Mouse (Mus musculus) neural tube, embryonic 11.5 days (tissue): ENCODE results near the gene Rps7. TPM values are rescaled to one million over a fixed set of nuclear protein-coding genes. Genes with fewer than 3 reads are reported as not detected.

Experiments used
- ATAC-seq: fragments of 200-750 bp; cut with Nextera tagmentation; 2 replicates; pipeline ENCODE4 v1.8.0; 2017; ENCODE audit warnings: moderate number of reproducible peaks, mild to moderate bottlenecking, moderate TSS enrichment, moderate library complexity; ENCODE audit not compliant: insufficient read depth, low FRiP score, low TSS enrichment
- DNase-seq: peaks from one replicate; pipeline ENCODE4 v3.0.0-alpha.2; 2015; ENCODE audit warnings: low spot score
- H3K27ac ChIP-seq: fragments of 300-500 bp; sonication (generic); 2 replicates; pipeline ENCODE4 v1.5.1; 2014; ENCODE audit warnings: low read depth, mild to moderate bottlenecking, low read length
- H3K27me3 ChIP-seq: fragments of 300-500 bp; sonication (generic); 2 replicates; pipeline ENCODE4 v1.6.1; 2014; ENCODE audit warnings: mild to moderate bottlenecking, low read length, mixed read lengths; ENCODE audit not compliant: control insufficient read depth, insufficient read depth
- H3K36me3 ChIP-seq: fragments of 300-500 bp; sonication (generic); 2 replicates; pipeline ENCODE4 v1.6.1; 2014; ENCODE audit warnings: mild to moderate bottlenecking, low read length, moderate library complexity, mixed read lengths; ENCODE audit not compliant: control insufficient read depth, insufficient read depth
- H3K4me1 ChIP-seq: fragments of 300-500 bp; sonication (generic); 2 replicates; pipeline ENCODE4 v1.6.1; 2014; ENCODE audit warnings: low read length, mixed read lengths; ENCODE audit not compliant: control insufficient read depth, insufficient read depth
- H3K4me2 ChIP-seq: fragments of 300-500 bp; sonication (generic); 2 replicates; pipeline ENCODE4 v1.6.1; 2014; ENCODE audit warnings: low read depth, mild to moderate bottlenecking, moderate library complexity
- H3K4me3 ChIP-seq: fragments of 300-500 bp; sonication (generic); 2 replicates; pipeline ENCODE4 v1.5.1; 2014; ENCODE audit warnings: low read depth, low read length
- H3K9ac ChIP-seq: fragments of 300-500 bp; sonication (generic); 2 replicates; pipeline ENCODE4 v1.6.1; 2014; ENCODE audit warnings: mild to moderate bottlenecking, low read length
- H3K9me3 ChIP-seq: fragments of 300-500 bp; sonication (generic); 2 replicates; pipeline ENCODE4 v1.6.1; 2016; ENCODE audit warnings: low read length; ENCODE audit not compliant: control insufficient read depth
- WGBS: fragments of 180-500 bp; shearing (Covaris S2); extraction: QIAGEN DNeasy Blood & Tissue Kit; methylation state at CpG from one replicate; pipeline ENCODE4 v1.1.7; 2014; 5-methylcytosine and 5-hydroxymethylcytosine counted together
- polyA plus RNA-seq: library from polyadenylated mRNA; unstranded; fragments of >200 nt; fragmentation: Nextera tagmentation; extraction: Ambion mirVana; gene quantifications from 2 replicates; pipeline ENCODE4 v1.2.1, GENCODE M21; 2014

Rps7 gene
- polyA plus RNA-seq, 1 experiment from 2014 or later, result 639 TPM

DNA sequence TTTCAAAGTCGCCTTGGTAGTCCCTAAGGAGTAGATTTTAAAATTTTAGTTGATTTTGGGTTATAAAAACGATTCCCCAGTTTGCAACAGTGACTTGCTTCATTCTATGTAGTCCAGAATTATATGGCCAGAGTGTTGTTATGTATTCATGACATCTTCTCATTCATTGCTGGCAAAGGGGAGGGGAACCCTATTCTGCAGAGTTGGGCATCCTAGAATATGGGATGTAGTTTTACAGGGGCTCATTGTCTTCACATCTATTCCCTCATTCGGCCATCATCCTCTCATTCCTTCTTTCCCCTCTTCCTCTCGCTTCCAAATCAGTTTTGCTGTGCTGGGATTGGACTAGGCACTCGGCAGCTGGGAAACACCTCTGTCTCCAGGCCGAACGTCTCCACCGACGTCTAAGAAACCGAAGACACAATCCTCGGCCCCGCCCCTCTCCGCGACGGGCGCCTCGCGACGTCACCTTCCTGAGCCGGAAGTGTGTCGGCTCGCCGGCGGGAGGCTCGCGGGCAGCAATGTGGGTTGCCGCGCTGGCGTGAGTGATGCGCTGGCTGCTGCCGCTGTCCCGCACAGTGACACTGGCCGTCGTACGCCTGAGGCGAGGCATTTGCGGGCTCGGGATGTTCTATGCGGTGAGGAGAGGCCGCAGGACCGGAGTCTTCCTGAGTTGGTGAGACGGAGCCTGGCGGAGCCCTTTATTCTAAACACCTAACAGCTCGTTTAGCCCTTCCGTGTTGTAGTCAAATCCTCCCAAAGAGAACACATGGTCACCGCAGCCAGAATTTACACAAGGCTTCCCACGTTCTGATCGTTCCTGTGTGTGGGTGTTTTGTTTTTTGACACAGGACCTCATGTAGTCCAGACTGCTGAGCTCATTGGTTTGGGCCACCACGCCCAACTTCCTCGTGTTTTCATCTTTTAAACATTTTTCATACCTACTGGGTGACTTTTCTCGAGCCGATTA lies 13.7 kb upstream of the Rps7 start, which contains the start of gene Rnaseh1:
Gene Rnaseh1, plus strand, starts transcription at position 462 of the 970 bp plus-strand sequence.
- peak within 1 kb of the TSS; percentile 77 for H3K4me3 ChIP-seq
- peak; percentile 96 for ATAC-seq
- WGBS, result 2% methylated on average over 52 of the region's 52 CpGs

GRCm38 (mm10) chr12:28638778-28639177 lies 3.0 kb upstream of the Rps7 start:
- ATAC-seq (no peak), DNase-seq (no peak)
- Histone ChIP-seq H3K36me3 (peaks cover 2% of the 10 kb centered on the region), H3K9me3 (no peaks in the 10 kb centered on the region), H3K4me3 (no peak overlapping the region), H3K4me2 (no peak overlapping the region), H3K27ac (no peak overlapping the region), H3K27me3 (no peaks in the 10 kb centered on the region), H3K4me1 (peaks cover 6% of the 10 kb centered on the region; the same call in 1 of the 2 replicates), H3K9ac (no peak overlapping the region)
- WGBS, result 69% methylated on average over 2 of the region's 2 CpGs

More for the DNA sequence above, 13.7 kb upstream of the Rps7 start, which contains the start of gene Rnaseh1:
- Histone ChIP-seq H3K27ac (0 out of 2 replicates have a peak within 1 kb of the TSS, but pooled peaks have one; percentile 4), H3K27me3 (no peaks in the 10 kb centered on the region), H3K4me2 (peak within 1 kb of the TSS; percentile 44), H3K9me3 (no peaks in the 10 kb centered on the region), H3K4me1 (0 out of 2 replicates have a peak, but pooled peaks cover 7% of the 10 kb centered on the region), H3K9ac (peak within 1 kb of the TSS; percentile 71), H3K36me3 (no peaks in the 10 kb centered on the region)
- DNase-seq, result peak; percentile 94

DNA sequence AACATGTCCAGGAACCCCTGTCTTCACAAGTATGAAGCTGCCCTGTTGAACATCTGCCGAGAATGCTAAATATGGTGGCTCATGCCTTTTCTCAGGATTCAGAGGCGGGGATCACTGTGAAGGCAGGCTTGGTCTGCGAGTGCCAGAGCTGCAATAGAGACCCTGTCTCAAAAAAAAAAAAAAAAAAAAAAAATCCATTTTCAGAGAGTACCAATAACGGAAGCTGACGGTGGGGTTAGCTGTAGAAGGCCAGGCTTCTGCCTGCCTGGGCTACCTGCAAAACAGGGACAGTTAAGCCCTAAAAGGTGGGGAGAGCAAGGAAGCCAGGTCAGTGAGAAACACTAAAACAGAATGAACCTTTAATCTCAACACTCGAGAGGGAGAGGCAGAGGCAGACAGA lies 790 bp upstream of the Rps7 start:
- H3K4me3 ChIP-seq, result peak overlapping the region; percentile 82
- H3K9ac ChIP-seq, result no peak overlapping the region
- DNase-seq, result no peak
- H3K27me3 ChIP-seq, result no peaks in the 10 kb centered on the region
- peaks cover 13% of the 10 kb centered on the region for H3K36me3 ChIP-seq
- WGBS, result 85% methylated on average over 6 of the region's 6 CpGs
- no peaks in the 10 kb centered on the region for H3K9me3 ChIP-seq
- H3K4me2 ChIP-seq, result peak overlapping the region; percentile 43; the same call in 1 of the 2 replicates
- no peak for ATAC-seq
- no peak overlapping the region for H3K27ac ChIP-seq
- H3K4me1 ChIP-seq, result peaks cover 6% of the 10 kb centered on the region; the same call in 1 of the 2 replicates

DNA sequence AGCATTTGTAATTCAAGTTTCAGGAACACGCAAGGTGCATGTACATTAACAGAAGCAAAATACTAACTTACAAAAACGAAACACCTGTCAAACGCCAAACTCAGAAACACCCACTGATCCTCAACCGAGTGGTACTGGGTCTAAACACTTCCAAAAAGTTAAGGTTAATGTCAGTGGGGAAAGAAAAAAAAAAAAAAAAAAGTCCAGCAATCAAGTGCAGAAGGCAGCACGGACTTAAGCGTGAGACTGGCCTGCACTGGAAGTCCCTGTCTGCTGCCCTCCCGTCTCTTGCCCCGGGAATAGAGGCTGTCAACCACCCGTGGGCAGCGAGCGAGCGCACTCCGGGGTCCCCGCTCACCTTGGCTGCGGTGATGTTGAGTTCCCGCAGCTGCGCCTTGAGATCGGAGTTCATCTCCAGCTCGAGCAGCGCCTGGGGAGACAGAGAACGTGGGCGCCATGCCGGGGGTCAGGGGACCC lies 657 bp downstream of the Rps7 start:
- Histone ChIP-seq H3K4me1 (peaks cover 6% of the 10 kb centered on the region; the same call in 1 of the 2 replicates), H3K9ac (peak overlapping the region; percentile 94), H3K27me3 (no peaks in the 10 kb centered on the region), H3K4me2 (peak overlapping the region; percentile 72), H3K4me3 (peak overlapping the region; percentile 82), H3K9me3 (no peaks in the 10 kb centered on the region), H3K27ac (peak overlapping the region; percentile 83), H3K36me3 (peaks cover 24% of the 10 kb centered on the region)
- DNase-seq, result no peak
- ATAC-seq, result peak; percentile 42
- WGBS, result 2% methylated on average over 23 of the region's 23 CpGs

GRCm38 (mm10) chr12:28628436-28628835 lies 7.3 kb downstream of the Rps7 start:
- ATAC-seq (no peak), DNase-seq (no peak)
- Histone ChIP-seq H3K27me3 (no peaks in the 10 kb centered on the region), H3K36me3 (peaks cover 26% of the 10 kb centered on the region), H3K9me3 (no peaks in the 10 kb centered on the region), H3K4me2 (no peak overlapping the region), H3K4me3 (no peak overlapping the region), H3K27ac (no peak overlapping the region), H3K9ac (no peak overlapping the region), H3K4me1 (no peaks in the 10 kb centered on the region)
- WGBS, result 89% methylated on average over 2 of the region's 2 CpGs

DNA sequence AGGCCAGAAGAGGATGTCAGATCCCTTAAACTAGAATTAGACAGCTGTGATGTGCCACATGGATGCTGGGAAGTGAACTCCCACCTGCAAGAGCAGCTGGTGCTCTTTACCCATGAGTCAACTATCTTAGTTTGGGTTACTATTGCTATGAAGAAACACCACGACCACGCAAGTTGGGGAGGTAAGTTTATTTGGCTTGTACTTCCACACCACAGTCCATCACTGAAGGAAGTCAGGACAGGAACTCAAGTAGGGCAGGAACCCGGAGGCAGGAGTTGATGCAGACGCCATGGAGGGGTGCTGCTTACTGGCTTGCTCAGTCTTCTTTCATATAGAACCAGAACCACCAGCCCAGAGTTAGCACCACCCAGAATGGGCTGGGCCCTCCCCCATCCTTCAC lies 8.7 kb downstream of the Rps7 start:
- no peak overlapping the region for H3K27ac ChIP-seq
- H3K4me3 ChIP-seq, result no peak overlapping the region
- no peaks in the 10 kb centered on the region for H3K27me3 ChIP-seq
- 0 out of 2 replicates have a peak, but pooled peaks cover 2% of the 10 kb centered on the region for H3K4me1 ChIP-seq
- DNase-seq (no peak), ATAC-seq (no peak)
- 68% methylated on average over 4 of the region's 4 CpGs for WGBS
- no peak overlapping the region for H3K4me2 ChIP-seq
- H3K9me3 ChIP-seq, result no peaks in the 10 kb centered on the region
- H3K9ac ChIP-seq, result no peak overlapping the region
- peaks cover 16% of the 10 kb centered on the region for H3K36me3 ChIP-seq

GRCm38 (mm10) chr12:28625407-28625806 lies 10.3 kb downstream of the Rps7 start:
- no peaks in the 10 kb centered on the region for H3K27me3 ChIP-seq
- no peak overlapping the region for H3K9ac ChIP-seq
- 85% methylated on average over 7 of the region's 7 CpGs for WGBS
- H3K4me2 ChIP-seq, result no peak overlapping the region
- no peak for DNase-seq
- ATAC-seq, result no peak
- H3K27ac ChIP-seq, result no peak overlapping the region
- no peaks in the 10 kb centered on the region for H3K9me3 ChIP-seq
- H3K4me1 ChIP-seq, result 0 out of 2 replicates have a peak, but pooled peaks cover 2% of the 10 kb centered on the region
- peaks cover 7% of the 10 kb centered on the region for H3K36me3 ChIP-seq
- no peak overlapping the region for H3K4me3 ChIP-seq

GRCm38 (mm10) chr12:28624251-28624650 lies 11.5 kb downstream of the Rps7 start:
- WGBS, result 82% methylated on average over 2 of the region's 2 CpGs
- Histone ChIP-seq H3K9me3 (no peaks in the 10 kb centered on the region), H3K4me1 (0 out of 2 replicates have a peak, but pooled peaks cover 2% of the 10 kb centered on the region)

More at GRCm38 (mm10) chr12:28624251-28624650, 11.5 kb downstream of the Rps7 start:
- DNase-seq, result no peak
- ATAC-seq, result no peak
- H3K4me2 ChIP-seq, result no peak overlapping the region
- H3K36me3 ChIP-seq, result 0 out of 2 replicates have a peak, but pooled peaks cover under 1% of the 10 kb centered on the region
- H3K27ac ChIP-seq, result no peak overlapping the region
- no peak overlapping the region for H3K9ac ChIP-seq
- no peaks in the 10 kb centered on the region for H3K27me3 ChIP-seq
- no peak overlapping the region for H3K4me3 ChIP-seq
